Mouse (Mus musculus) activated CD4-positive, CD25-positive, alpha-beta regulatory T cell (primary cell): ENCODE measurements around the gene Gkap1. TPM values are rescaled to one million over a fixed set of nuclear protein-coding genes. Genes with fewer than 3 reads are reported as not detected.

ENCODE experiments used
- polyA plus RNA-seq, 2 experiments: library from polyadenylated mRNA; unstranded; fragments of 100-300 nt; shearing (Covaris generic); gene quantifications; one replicate each; pipeline ENCODE4 v1.2.1; 2017

Gene Gkap1
- polyA plus RNA-seq, result 1 to 10 TPM; 1.1 to 1.2 TPM

DNA sequence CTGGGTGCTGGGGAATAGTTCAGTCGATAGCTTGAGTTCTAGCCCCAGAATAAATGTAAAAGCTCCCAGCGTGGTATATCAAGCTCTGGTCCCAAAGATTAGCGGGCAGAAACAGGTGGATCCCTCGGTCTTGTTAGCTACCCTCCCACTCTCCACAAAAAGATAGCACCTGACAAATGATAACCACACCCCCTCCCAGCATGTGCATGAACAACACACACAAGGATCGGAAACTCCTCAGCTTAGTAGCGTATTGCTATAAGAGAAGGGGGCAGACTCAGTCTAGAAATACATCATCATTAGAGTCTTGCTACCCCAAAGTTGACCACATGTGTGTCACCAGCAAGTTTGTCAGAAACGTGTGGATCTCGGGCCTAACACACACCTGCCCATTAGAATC lies at the start of gene Gkap1:
Gkap1 (minus strand) TSS at position 101 of the 400 bp plus-strand sequence.

DNA sequence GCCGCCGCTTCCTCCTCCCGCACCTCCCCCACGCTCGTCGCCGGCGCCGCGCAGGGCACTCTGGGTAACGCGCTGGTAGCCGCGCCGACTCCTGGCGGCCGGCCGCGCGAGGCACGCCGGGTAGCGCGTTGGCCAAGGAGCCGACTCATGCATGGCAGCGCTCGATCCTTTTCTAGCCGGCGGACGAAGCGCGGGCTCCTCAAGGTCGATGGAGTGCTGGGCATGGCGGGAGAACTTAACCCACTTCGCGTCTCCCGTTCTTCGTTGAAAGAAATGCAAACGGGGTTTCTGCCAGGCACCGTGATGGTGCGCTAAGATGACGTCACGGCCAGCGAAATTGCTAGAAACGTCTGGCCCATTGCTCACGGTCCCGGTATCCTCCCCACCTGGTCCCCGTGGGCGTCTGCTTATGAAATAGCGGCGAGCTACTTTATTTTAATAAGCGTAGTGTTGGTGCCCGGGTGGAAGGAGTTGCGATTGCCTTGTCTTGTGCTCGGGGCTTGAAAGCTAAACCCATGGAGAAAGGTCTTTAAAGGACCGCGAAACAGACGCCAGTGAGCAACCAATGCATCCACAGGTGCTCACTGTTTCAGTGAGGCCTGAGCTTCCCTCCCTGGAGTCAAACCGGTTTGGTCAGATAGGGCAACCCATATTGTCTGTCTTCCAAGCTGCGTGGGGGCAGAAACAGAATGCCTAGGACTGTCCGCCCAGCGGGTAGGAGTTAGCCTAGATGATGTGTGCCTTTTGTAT lies 59.7 kb downstream of the Gkap1 start, which contains the start of gene Ubqln1:
Ubqln1 (minus strand) TSS at position 62 of the 750 bp plus-strand sequence.

Other genes starting within 250 kb of the Gkap1 start
- gene Klhl3, start 162.1 kb downstream of the Gkap1 start, polyA plus RNA-seq, result 1 to 10 TPM; 1.2 to 2.1 TPM
- gene Hnrnpa0, start 147.1 kb downstream of the Gkap1 start, polyA plus RNA-seq, result 10 to 100 TPM; 75.7 to 80.6 TPM
- 100 to 1,000 TPM; 163 to 194 TPM for gene Idnk, start 118.0 kb downstream of the Gkap1 start, polyA plus RNA-seq
- gene Ubqln1, start 60.0 kb downstream of the Gkap1 start, polyA plus RNA-seq, result 100 to 1,000 TPM in 1 of 2 experiments, 10 to 100 TPM in 1; 95.4 to 122 TPM
- gene Kif27, start 83.4 kb upstream of the Gkap1 start, polyA plus RNA-seq, result under 1 TPM in 1 of 2 experiments, not detected in 1; 0.18 TPM
- 10 to 100 TPM; 53.4 to 54.6 TPM for gene 2210016F16Rik, start 109.5 kb upstream of the Gkap1 start, polyA plus RNA-seq
- gene Rmi1, start 126.5 kb upstream of the Gkap1 start, polyA plus RNA-seq, result 10 to 100 TPM; 32.5 to 33.1 TPM
- gene Hnrnpk, start 127.6 kb upstream of the Gkap1 start, polyA plus RNA-seq, result 1,000 to 10,000 TPM; 1,846 to 1,891 TPM